Mouse (Mus musculus) MEL (cell line): Measurements from ENCODE around the gene Slc5a11. TPM values are rescaled to one million over a fixed set of nuclear protein-coding genes. Genes with fewer than 3 reads are reported as not detected.

ENCODE experiments used
- DNase-seq: peaks from one replicate; pipeline ENCODE4 v3.0.0; 2011; ENCODE audit warnings: low read depth, low spot score
- H3K27ac ChIP-seq: 2 replicates; pipeline ENCODE4 v1.5.1; 2012; ENCODE audit warnings: low read depth, mild to moderate bottlenecking, control low read depth, low read length, moderate library complexity; ENCODE audit not compliant: control insufficient read depth
- H3K27me3 ChIP-seq, 2 experiments: fragments of 150-350 bp in 1 of 2; sonication (generic) in 1 of 2; 2 replicates each; pipeline ENCODE4 v1.6.1; 2012; ENCODE audit warnings: low read length in 2 of 2, mild to moderate bottlenecking in 2 of 2, improper control_type of control experiment in 1 of 2, moderate library complexity in 1 of 2; ENCODE audit not compliant: insufficient read depth in 2 of 2, control insufficient read depth in 1 of 2
- H3K36me3 ChIP-seq, 2 experiments: 2 replicates each; pipeline ENCODE4 v1.6.1; 2012 to 2014; ENCODE audit warnings: low read length in 2 of 2, improper control_type of control experiment in 1 of 2, inconsistent platforms in 1 of 2, mild to moderate bottlenecking in 1 of 2; ENCODE audit not compliant: insufficient read depth in 2 of 2, control insufficient read depth in 1 of 2
- H3K4me1 ChIP-seq, 2 experiments: fragments of 150-350 bp in 1 of 2; sonication (generic) in 1 of 2; 2 replicates each; pipeline ENCODE4 v1.6.1; 2012; ENCODE audit warnings: low read length in 2 of 2, improper control_type of control experiment in 1 of 2, mild to moderate bottlenecking in 1 of 2; ENCODE audit not compliant: insufficient read depth in 2 of 2, control insufficient read depth in 1 of 2
- H3K4me3 ChIP-seq, 2 experiments: fragments of 150-350 bp in 1 of 2; sonication (generic) in 1 of 2; 2 replicates each; pipeline ENCODE4 v1.5.1; 2012; ENCODE audit warnings: low read depth in 2 of 2, low read length in 2 of 2, mild to moderate bottlenecking in 2 of 2, moderate library complexity in 2 of 2, control low read depth in 1 of 2, improper control_type of control experiment in 1 of 2; ENCODE audit not compliant: control insufficient read depth in 1 of 2, insufficient read depth in 1 of 2
- H3K79me2 ChIP-seq: 2 replicates; pipeline ENCODE4 v1.6.1; 2012; ENCODE audit warnings: mild to moderate bottlenecking, low read length, moderate library complexity; ENCODE audit not compliant: control insufficient read depth, poor library complexity, insufficient read depth
- H3K9ac ChIP-seq: 2 replicates; pipeline ENCODE4 v1.6.1; 2012; ENCODE audit warnings: low read depth, mild to moderate bottlenecking, control low read depth, low read length, moderate library complexity; ENCODE audit not compliant: control insufficient read depth, poor library complexity, severe bottlenecking
- H3K9me3 ChIP-seq: fragments of 150-350 bp; sonication (generic); replicated peaks from 2 replicates; pipeline ENCODE4 v1.6.1; 2012; ENCODE audit warnings: mild to moderate bottlenecking, low read length, improper control_type of control experiment, moderate library complexity; ENCODE audit not compliant: insufficient read depth
- CTCF ChIP-seq, 3 experiments: IDR thresholded peaks in 2 of 3; conservative IDR thresholded peaks in 1 of 3; 2 replicates each; pipeline ENCODE4 v1.5.1; 2011 to 2012; ENCODE audit warnings: low read length in 3 of 3, low read depth in 2 of 3, mild to moderate bottlenecking in 2 of 3, improper control_type of control experiment in 1 of 3, inconsistent platforms in 1 of 3, mixed read lengths in 1 of 3, moderate library complexity in 1 of 3; ENCODE audit not compliant: control insufficient read depth in 1 of 3, insufficient read depth in 1 of 3, poor library complexity in 1 of 3, severe bottlenecking in 1 of 3
- EP300 ChIP-seq, 2 experiments: IDR thresholded peaks; 2 replicates each; pipeline ENCODE4 v1.6.1; 2011; ENCODE audit warnings: improper control_type of control experiment in 2 of 2, low read length in 2 of 2, low read depth in 1 of 2, mild to moderate bottlenecking in 1 of 2
- ETS1 ChIP-seq: IDR thresholded peaks from 2 replicates; pipeline ENCODE4 v1.6.1; 2012; ENCODE audit warnings: low read depth, mild to moderate bottlenecking, inconsistent platforms, low read length, improper control_type of control experiment, moderate library complexity
- GABPA ChIP-seq: IDR thresholded peaks from 2 replicates; pipeline ENCODE4 v1.6.1; 2012; ENCODE audit warnings: low read depth, mild to moderate bottlenecking, inconsistent platforms, low read length, improper control_type of control experiment, moderate library complexity
- GATA1 ChIP-seq: IDR thresholded peaks from 2 replicates; pipeline ENCODE4 v1.6.1; 2011; ENCODE audit warnings: low read depth, low read length, improper control_type of control experiment
- HCFC1 ChIP-seq: IDR thresholded peaks from 2 replicates; pipeline ENCODE4 v1.6.1; 2012; ENCODE audit warnings: low read depth, mild to moderate bottlenecking, inconsistent platforms, low read length, improper control_type of control experiment, moderate library complexity
- JUND ChIP-seq: IDR thresholded peaks from 2 replicates; pipeline ENCODE4 v1.6.1; 2011; ENCODE audit warnings: low read depth, mild to moderate bottlenecking, improper control_type of control experiment, low read length
- MAX ChIP-seq: IDR thresholded peaks from 2 replicates; pipeline ENCODE4 v1.6.1; 2011; ENCODE audit warnings: low read length, improper control_type of control experiment
- MAZ ChIP-seq: IDR thresholded peaks from 2 replicates; pipeline ENCODE4 v1.6.1; 2012; ENCODE audit warnings: low read depth, mild to moderate bottlenecking, inconsistent platforms, low read length, improper control_type of control experiment
- NRF1 ChIP-seq: IDR thresholded peaks from 2 replicates; pipeline ENCODE4 v1.6.1; 2014; ENCODE audit warnings: low read depth, mild to moderate bottlenecking, inconsistent platforms, low read length, improper control_type of control experiment, moderate library complexity; ENCODE audit not compliant: poor library complexity, insufficient read depth, severe bottlenecking
- RAD21 ChIP-seq: IDR thresholded peaks from 2 replicates; pipeline ENCODE4 v1.6.1; 2011; ENCODE audit warnings: mild to moderate bottlenecking, low read depth, low read length, improper control_type of control experiment
- USF2 ChIP-seq, 2 experiments: IDR thresholded peaks; 2 replicates each; pipeline ENCODE4 v1.6.1; 2011 to 2012; ENCODE audit warnings: improper control_type of control experiment in 2 of 2, low read length in 2 of 2, borderline replicate concordance in 1 of 2, inconsistent platforms in 1 of 2, low read depth in 1 of 2, mild to moderate bottlenecking in 1 of 2; ENCODE audit not compliant: insufficient read depth in 1 of 2
- ZC3H11A ChIP-seq: IDR thresholded peaks from 2 replicates; pipeline ENCODE4 v1.6.1; 2012; ENCODE audit warnings: low read depth, mild to moderate bottlenecking, inconsistent platforms, low read length, improper control_type of control experiment
- ZKSCAN1 ChIP-seq: IDR thresholded peaks from 2 replicates; pipeline ENCODE4 v1.6.1; 2012; ENCODE audit warnings: low read depth, mild to moderate bottlenecking, inconsistent platforms, low read length, improper control_type of control experiment, moderate library complexity
- ZMIZ1 ChIP-seq: IDR thresholded peaks from 2 replicates; pipeline ENCODE4 v1.6.1; 2012; ENCODE audit warnings: low read depth, mild to moderate bottlenecking, inconsistent platforms, low read length, improper control_type of control experiment, moderate library complexity
- ZNF384 ChIP-seq: IDR thresholded peaks from 2 replicates; pipeline ENCODE4 v1.6.1; 2012; ENCODE audit warnings: low read depth, mild to moderate bottlenecking, inconsistent platforms, low read length, improper control_type of control experiment
- polyA plus RNA-seq, 2 experiments: library from polyadenylated mRNA; stranded (reverse) in 1 of 2; unstranded in 1 of 2; fragments of >175 nt in 1 of 2; fragments of >200 nt in 1 of 2; gene quantifications; 2 replicates each; pipeline versions ENCODE4 v1.2.1 to v1.2.4; 2012; ENCODE audit warnings: low replicate concordance in 2 of 2, low read depth in 1 of 2; ENCODE audit not compliant: insufficient read length in 2 of 2, insufficient read depth in 1 of 2, missing spikeins in 1 of 2
- total RNA-seq: library from RNA; depleted of rRNA; stranded (reverse); fragments of 300-350 nt; gene quantifications from 2 replicates; pipeline ENCODE4 v1.2.3, GENCODE M21; 2012

Slc5a11 gene
- total and polyA plus RNA-seq, 3 experiments = not detected

GRCm38 (mm10) chr7:123199151-123199550 lies 15.4 kb upstream of the Slc5a11 start:
- Histone ChIP-seq H3K4me3 (no peak overlapping the region), H3K27ac (no peak overlapping the region), H3K4me1 (no peaks in the 10 kb centered on the region), H3K9me3 (no peaks in the 10 kb centered on the region), H3K79me2 (no peaks in the 10 kb centered on the region), H3K27me3 (no peaks in the 10 kb centered on the region), H3K9ac (no peak overlapping the region), H3K36me3 (no peaks in the 10 kb centered on the region; a peak in 1 of 4 replicates)
- no peak for DNase-seq
- TF ChIP-seq MAZ (no peak), ZKSCAN1 (no peak), ETS1 (no peak), CTCF (IDR thresholded peaks at IDR 0.05 in 2 of 3, conservative IDR thresholded peaks at IDR 0.05 in 1 of 3; ENCODE audit: control insufficient read depth in 1 of 3, insufficient read depth in 1 of 3, low read depth in 2 of 3, low read length in 3 of 3, poor library complexity in 1 of 3, severe bottlenecking in 1 of 3) (no peak), HCFC1 (no peak), USF2 (IDR thresholded peaks at IDR 0.05; ENCODE audit: borderline replicate concordance in 1 of 2, insufficient read depth in 1 of 2, low read depth in 1 of 2, low read length in 2 of 2) (no peak), GABPA (no peak), JUND (no peak), RAD21 (no peak), NRF1 (no peak), ZC3H11A (no peak), MAX (no peak)

GRCm38 (mm10) chr7:123199656-123200206 lies 14.8 kb upstream of the Slc5a11 start:
- Histone ChIP-seq H3K9me3 (no peaks in the 10 kb centered on the region), H3K4me1 (no peaks in the 10 kb centered on the region), H3K9ac (no peak overlapping the region), H3K27me3 (no peaks in the 10 kb centered on the region), H3K4me3 (no peak overlapping the region)
- no peak for TF ChIP-seq ZNF384
- TF ChIP-seq RAD21 = no peak
- TF ChIP-seq CTCF (IDR thresholded peaks at IDR 0.05 in 2 of 3, conservative IDR thresholded peaks at IDR 0.05 in 1 of 3; ENCODE audit: control insufficient read depth in 1 of 3, insufficient read depth in 1 of 3, low read depth in 2 of 3, low read length in 3 of 3, poor library complexity in 1 of 3, severe bottlenecking in 1 of 3) = no peak
- no peak for TF ChIP-seq GATA1
- no peak for TF ChIP-seq ZMIZ1
- TF ChIP-seq EP300 (IDR thresholded peaks at IDR 0.05; ENCODE audit: low read depth in 1 of 2, low read length in 2 of 2) = no peak
- no peak for TF ChIP-seq MAZ
- TF ChIP-seq, all 39 proteins: peak for 0
- no peaks in the 10 kb centered on the region; a peak in 1 of 4 replicates for H3K36me3 ChIP-seq
- no peaks in the 10 kb centered on the region for H3K79me2 ChIP-seq
- no peak overlapping the region for H3K27ac ChIP-seq
- DNase-seq = no peak
